Mouse (Mus musculus) CH12.LX (cell line): ENCODE results near the gene Igll1. TPM values are rescaled to one million over a fixed set of nuclear protein-coding genes. Genes with fewer than 3 reads are reported as not detected.
A peak's percentile ranks its signal among the peaks of the same experiment; 100 is the strongest.

Source experiments
- DNase-seq: peaks from one replicate; pipeline ENCODE4 v3.0.0-alpha.2; 2013; ENCODE audit errors: extremely low read depth
- H3K27ac ChIP-seq: 2 replicates; pipeline ENCODE4 v1.5.1; 2012; ENCODE audit warnings: low read depth, mild to moderate bottlenecking, control low read depth, moderate library complexity; ENCODE audit not compliant: insufficient read depth
- H3K27me3 ChIP-seq: replicated peaks from 2 replicates; pipeline ENCODE3; 2012; ENCODE audit warnings: inconsistent platforms
- H3K36me3 ChIP-seq, 2 experiments: replicated peaks in 1 of 2; 2 replicates each; pipeline versions ENCODE3 to v1.6.1; 2012; ENCODE audit warnings: inconsistent platforms in 1 of 2, low read length in 1 of 2, mild to moderate bottlenecking in 1 of 2, mixed read lengths in 1 of 2, moderate library complexity in 1 of 2; ENCODE audit not compliant: control insufficient read depth in 1 of 2, insufficient read depth in 1 of 2
- H3K4me1 ChIP-seq, 2 experiments: 2 replicates each; pipeline ENCODE4 v1.6.1; 2012; ENCODE audit warnings: inconsistent platforms in 1 of 2, moderate library complexity in 1 of 2; ENCODE audit not compliant: insufficient read depth in 2 of 2, control insufficient read depth in 1 of 2
- H3K4me2 ChIP-seq: 2 replicates; pipeline ENCODE4 v1.6.1; 2012; ENCODE audit warnings: low read depth, mild to moderate bottlenecking, control low read depth; ENCODE audit not compliant: poor library complexity, insufficient read depth, severe bottlenecking
- H3K4me3 ChIP-seq, 3 experiments: fragments of 150-350 bp in 1 of 3; sonication (generic) in 1 of 3; replicated peaks in 1 of 3; 2 replicates each; pipeline versions ENCODE3 to v1.5.1; 2011 to 2012; ENCODE audit warnings: low read depth in 2 of 3, low read length in 2 of 3, mild to moderate bottlenecking in 2 of 3, moderate library complexity in 2 of 3, control low read depth in 1 of 3, improper control_type of control experiment in 1 of 3, inconsistent platforms in 1 of 3, mixed read lengths in 1 of 3; ENCODE audit not compliant: poor library complexity in 1 of 3
- H3K79me2 ChIP-seq: replicated peaks from 2 replicates; pipeline ENCODE4 v1.6.1; 2012; ENCODE audit warnings: mild to moderate bottlenecking, moderate library complexity; ENCODE audit not compliant: control insufficient read depth, poor library complexity, insufficient read depth, severe bottlenecking; ENCODE audit errors: extremely low read depth
- H3K9ac ChIP-seq: 2 replicates; pipeline ENCODE4 v1.6.1; 2012; ENCODE audit warnings: low read depth, mild to moderate bottlenecking, control low read depth, moderate library complexity; ENCODE audit not compliant: insufficient read depth
- H3K9me3 ChIP-seq: replicated peaks from 2 replicates; pipeline ENCODE3; 2012; ENCODE audit warnings: low read length, inconsistent platforms, mixed read lengths
- BHLHE40 ChIP-seq: IDR thresholded peaks from 2 replicates; pipeline ENCODE4 v1.6.1; 2011; ENCODE audit warnings: mild to moderate bottlenecking, low read depth, low read length, improper control_type of control experiment
- CHD1 ChIP-seq: IDR thresholded peaks from 2 replicates; pipeline ENCODE4 v1.6.1; 2012; ENCODE audit warnings: low read depth, low read length, improper control_type of control experiment, inconsistent platforms
- CHD2 ChIP-seq: IDR thresholded peaks from 2 replicates; pipeline ENCODE4 v1.6.1; 2011; ENCODE audit warnings: low read length, improper control_type of control experiment
- CTCF ChIP-seq, 2 experiments: IDR thresholded peaks in 1 of 2; conservative IDR thresholded peaks in 1 of 2; 2 replicates each; pipeline ENCODE4 v1.5.1; 2011 to 2012; ENCODE audit warnings: low read depth in 2 of 2, low read length in 2 of 2, improper control_type of control experiment in 1 of 2, inconsistent platforms in 1 of 2, mild to moderate bottlenecking in 1 of 2, moderate library complexity in 1 of 2
- E2F4 ChIP-seq: IDR thresholded peaks from 2 replicates; pipeline ENCODE4 v1.6.1; 2011; ENCODE audit warnings: low read depth, low read length, improper control_type of control experiment; ENCODE audit not compliant: insufficient replicate concordance
- ELF1 ChIP-seq: IDR thresholded peaks from 2 replicates; pipeline ENCODE4 v1.6.1; 2014; ENCODE audit warnings: low read depth, mild to moderate bottlenecking, inconsistent platforms, low read length, improper control_type of control experiment
- EP300 ChIP-seq: IDR thresholded peaks from 2 replicates; pipeline ENCODE4 v1.6.1; 2011; ENCODE audit warnings: low read length, improper control_type of control experiment
- ETS1 ChIP-seq: conservative IDR thresholded peaks from 2 replicates; pipeline ENCODE4 v1.6.1; 2012; ENCODE audit warnings: low read depth, mild to moderate bottlenecking, inconsistent platforms, low read length, improper control_type of control experiment, moderate library complexity
- GABPA ChIP-seq: IDR thresholded peaks from 2 replicates; pipeline ENCODE4 v1.6.1; 2012; ENCODE audit warnings: low read depth, low read length, improper control_type of control experiment, inconsistent platforms; ENCODE audit not compliant: insufficient replicate concordance
- HCFC1 ChIP-seq: IDR thresholded peaks from 2 replicates; pipeline ENCODE4 v1.6.1; 2012; ENCODE audit warnings: low read depth, mild to moderate bottlenecking, inconsistent platforms, low read length, improper control_type of control experiment
- IRF4 ChIP-seq: IDR thresholded peaks from 2 replicates; pipeline ENCODE4 v1.6.1; 2014; ENCODE audit warnings: low read depth, mild to moderate bottlenecking, inconsistent platforms, low read length, improper control_type of control experiment
- JUN ChIP-seq: IDR thresholded peaks from 2 replicates; pipeline ENCODE4 v1.6.1; 2011; ENCODE audit warnings: low read depth, mild to moderate bottlenecking, low read length, improper control_type of control experiment, moderate library complexity; ENCODE audit not compliant: insufficient read depth
- JUND ChIP-seq: conservative IDR thresholded peaks from 2 replicates; pipeline ENCODE4 v1.6.1; 2011; ENCODE audit warnings: low read depth, low read length, improper control_type of control experiment
- KAT2A ChIP-seq: IDR thresholded peaks from 2 replicates; pipeline ENCODE4 v1.6.1; 2012; ENCODE audit warnings: low read length, improper control_type of control experiment, inconsistent platforms; ENCODE audit not compliant: insufficient replicate concordance
- MAFK ChIP-seq: IDR thresholded peaks from 2 replicates; pipeline ENCODE4 v1.6.1; 2011; ENCODE audit warnings: low read length, improper control_type of control experiment; ENCODE audit not compliant: insufficient replicate concordance
- MAX ChIP-seq: IDR thresholded peaks from 2 replicates; pipeline ENCODE4 v1.6.1; 2011; ENCODE audit warnings: low read length, improper control_type of control experiment
- MAZ ChIP-seq: IDR thresholded peaks from 2 replicates; pipeline ENCODE4 v1.6.1; 2012; ENCODE audit warnings: low read depth, mild to moderate bottlenecking, inconsistent platforms, low read length, improper control_type of control experiment, moderate library complexity
- MEF2A ChIP-seq: IDR thresholded peaks from 2 replicates; pipeline ENCODE4 v1.6.1; 2014; ENCODE audit warnings: low read depth, mild to moderate bottlenecking, inconsistent platforms, low read length, improper control_type of control experiment, borderline replicate concordance
- MXI1 ChIP-seq: IDR thresholded peaks from 2 replicates; pipeline ENCODE4 v1.6.1; 2011; ENCODE audit warnings: mild to moderate bottlenecking, low read depth, low read length, improper control_type of control experiment
- MYC ChIP-seq: IDR thresholded peaks from 2 replicates; pipeline ENCODE4 v1.6.1; 2011; ENCODE audit warnings: low read depth, mild to moderate bottlenecking, improper control_type of control experiment, low read length
- NELFE ChIP-seq: IDR thresholded peaks from 2 replicates; pipeline ENCODE4 v1.6.1; 2011; ENCODE audit warnings: low read depth, low read length, improper control_type of control experiment
- NRF1 ChIP-seq: IDR thresholded peaks from 2 replicates; pipeline ENCODE4 v1.6.1; 2014; ENCODE audit warnings: low read depth, mild to moderate bottlenecking, inconsistent platforms, low read length, improper control_type of control experiment, moderate library complexity
- PAX5 ChIP-seq: IDR thresholded peaks from 2 replicates; pipeline ENCODE4 v1.6.1; 2012; ENCODE audit warnings: low read length, inconsistent platforms, mixed read lengths
- POLR2A ChIP-seq: IDR thresholded peaks from 2 replicates; pipeline ENCODE4 v1.6.1; 2011; ENCODE audit warnings: low read depth, mild to moderate bottlenecking, improper control_type of control experiment, low read length
- POLR2AphosphoS2 ChIP-seq: IDR thresholded peaks from 2 replicates; pipeline ENCODE4 v1.6.1; 2011; ENCODE audit warnings: low read depth, low read length, improper control_type of control experiment
- RAD21 ChIP-seq: IDR thresholded peaks from 2 replicates; pipeline ENCODE4 v1.6.1; 2011; ENCODE audit warnings: low read depth, mild to moderate bottlenecking, low read length, improper control_type of control experiment, moderate library complexity
- RCOR1 ChIP-seq: conservative IDR thresholded peaks from 2 replicates; pipeline ENCODE4 v1.6.1; 2012; ENCODE audit warnings: low read depth, mild to moderate bottlenecking, inconsistent platforms, low read length, improper control_type of control experiment
- SIN3A ChIP-seq: IDR thresholded peaks from 2 replicates; pipeline ENCODE4 v1.6.1; 2012; ENCODE audit warnings: low read length, improper control_type of control experiment, inconsistent platforms
- SMC3 ChIP-seq: IDR thresholded peaks from 2 replicates; pipeline ENCODE4 v1.6.1; 2011; ENCODE audit warnings: low read depth, low read length, improper control_type of control experiment
- TBP ChIP-seq: conservative IDR thresholded peaks from 2 replicates; pipeline ENCODE4 v1.6.1; 2011; ENCODE audit warnings: low read depth, low read length, improper control_type of control experiment
- TCF12 ChIP-seq: IDR thresholded peaks from 2 replicates; pipeline ENCODE4 v1.6.1; 2014; ENCODE audit warnings: low read depth, mild to moderate bottlenecking, inconsistent platforms, low read length, improper control_type of control experiment
- UBTF ChIP-seq: IDR thresholded peaks from 2 replicates; pipeline ENCODE4 v1.6.1; 2012; ENCODE audit warnings: low read depth, mild to moderate bottlenecking, inconsistent platforms, low read length, improper control_type of control experiment, moderate library complexity
- USF1 ChIP-seq: IDR thresholded peaks from 2 replicates; pipeline ENCODE4 v1.6.1; 2014; ENCODE audit warnings: low read depth, mild to moderate bottlenecking, inconsistent platforms, low read length, improper control_type of control experiment
- USF2 ChIP-seq: conservative IDR thresholded peaks from 2 replicates; pipeline ENCODE4 v1.6.1; 2011; ENCODE audit warnings: low read depth, low read length, improper control_type of control experiment
- ZC3H11A ChIP-seq: IDR thresholded peaks from 2 replicates; pipeline ENCODE4 v1.6.1; 2012; ENCODE audit warnings: low read depth, mild to moderate bottlenecking, inconsistent platforms, low read length, improper control_type of control experiment
- ZKSCAN1 ChIP-seq: IDR thresholded peaks from 2 replicates; pipeline ENCODE4 v1.6.1; 2012; ENCODE audit warnings: low read depth, inconsistent platforms, low read length, improper control_type of control experiment, borderline replicate concordance
- ZMIZ1 ChIP-seq: IDR thresholded peaks from 2 replicates; pipeline ENCODE4 v1.6.1; 2012; ENCODE audit warnings: low read depth, mild to moderate bottlenecking, inconsistent platforms, low read length, improper control_type of control experiment
- ZNF384 ChIP-seq: IDR thresholded peaks from 2 replicates; pipeline ENCODE4 v1.6.1; 2012; ENCODE audit warnings: low read depth, low read length, improper control_type of control experiment, inconsistent platforms
- dilution Hi-C: fragments of 300-500 bp; cut with MboI; formaldehyde crosslinking; loops from 2 replicates; pipeline ENCODE4 v1.14.3; 2020; ENCODE audit warnings: low sequenced_read_pairs; ENCODE audit not compliant: extremely low pct_unique_long_range_greater_than_20kb, extremely low pct_ligation_motif_present
- in situ Hi-C: fragments of 300-500 bp; cut with MboI; formaldehyde crosslinking; loops from 3 replicates; pipeline ENCODE4 v1.14.3; 2019; ENCODE audit warnings: low sequenced_read_pairs, low pct_ligation_motif_present, low pct_unique_long_range_greater_than_20kb, mixed read lengths
- polyA plus RNA-seq: library from polyadenylated mRNA; unstranded; fragments of >175 nt; gene quantifications from 2 replicates; pipeline ENCODE4 v1.2.1, GENCODE M21; 2012; ENCODE audit warnings: low read depth; ENCODE audit not compliant: insufficient read length
- total RNA-seq, 2 experiments: library from RNA; depleted of rRNA; stranded (reverse); fragments of 300-350 nt in 1 of 2; fragments of >200 nt in 1 of 2; gene quantifications; 2 replicates each; pipeline ENCODE4 v1.2.3; 2012 to 2014

The Igll1 gene
- total and polyA plus RNA-seq, 3 experiments, result not detected

DNA sequence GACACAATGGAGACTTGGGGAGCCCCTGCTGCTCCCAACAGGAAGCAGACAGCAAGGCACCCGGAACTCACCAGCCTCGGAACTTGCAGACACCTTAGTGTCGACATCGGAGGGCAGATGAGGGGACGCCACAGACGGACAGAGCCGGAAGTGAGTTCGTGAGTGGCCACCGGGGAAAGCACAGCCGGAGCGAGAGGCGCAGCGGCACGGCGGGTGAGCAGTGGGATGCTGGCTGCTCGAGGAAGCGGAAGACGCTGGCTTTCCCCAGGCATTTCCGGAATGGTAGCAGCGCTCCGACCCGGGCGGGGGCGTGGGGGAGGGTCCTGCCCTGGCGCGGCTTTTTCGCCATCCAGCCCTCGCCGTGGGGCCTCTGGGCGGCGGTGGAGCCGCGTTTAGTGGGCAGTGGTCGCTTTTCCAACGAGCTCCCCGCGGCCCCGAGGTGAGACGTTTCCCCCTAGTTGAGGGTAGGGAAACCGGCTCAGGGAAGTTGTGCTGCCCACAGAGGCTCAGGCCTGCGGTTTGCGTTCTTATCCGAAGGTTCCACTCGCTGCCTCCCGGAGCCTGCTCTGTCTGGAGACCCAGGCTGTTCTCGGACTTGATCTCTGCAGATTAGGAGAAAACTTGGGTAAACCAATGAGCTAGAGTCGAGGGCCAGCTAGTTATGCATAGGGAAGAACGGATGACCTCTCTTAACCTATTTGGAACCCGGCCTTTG, 7.0 kb upstream of the Igll1 start, which contains the start of the genes Top3b and Vpreb1:
Gene Top3b, plus strand, starts transcription at position 120 of the 715 bp plus-strand sequence.
Gene Vpreb1, minus strand, starts transcription at position 227 of the 715 bp plus-strand sequence.
- peak within 1 kb of the TSS; percentile 80 to 95 (median 80) for H3K4me3 ChIP-seq
- TF ChIP-seq ETS1, result peak; percentile 60
- no peak; the same call in 1 of the 2 replicates for TF ChIP-seq RAD21
- TF ChIP-seq SMC3, result peak; percentile 13; the same call in 1 of the 2 replicates
- TF ChIP-seq UBTF, result peak; percentile 96
- peak; percentile 90 for TF ChIP-seq IRF4
- peak; percentile 78 for TF ChIP-seq CHD2
- TF ChIP-seq BHLHE40, result peak; percentile 55; the same call in 1 of the 2 replicates
- peak; percentile 49; the same call in 1 of the 2 replicates for TF ChIP-seq EP300
- peak; percentile 97 for TF ChIP-seq MAZ
- TF ChIP-seq CHD1, result peak; percentile 48; the same call in 1 of the 2 replicates
- TF ChIP-seq NELFE, result peak; percentile 89
- 0 out of 2 replicates have a peak, but pooled peaks have one; percentile 64 for TF ChIP-seq POLR2AphosphoS2
- TF ChIP-seq E2F4, result no peak
- peak; percentile 98 for TF ChIP-seq HCFC1
- peak; percentile 95 for TF ChIP-seq ZMIZ1
- peak; percentile 51; the same call in 1 of the 2 replicates for TF ChIP-seq ZNF384
- peak; percentile 44; the same call in 1 of the 2 replicates for TF ChIP-seq GABPA
- TF ChIP-seq MYC, result peak; percentile 90
- TF ChIP-seq MAFK, result peak; percentile 48; the same call in 1 of the 2 replicates
- TF ChIP-seq MEF2A, result peak; percentile 94
- no peak for TF ChIP-seq ZC3H11A
- TF ChIP-seq NRF1, result peak; percentile 72
- 0 out of 4 replicates have a peak, but pooled peaks of 1 of the 2 experiments have one; percentile 26 for TF ChIP-seq CTCF (conservative IDR thresholded peaks at IDR 0.05 in 1 of 2, IDR thresholded peaks at IDR 0.05 in 1 of 2; ENCODE audit: low read depth in 2 of 2, low read length in 2 of 2)
- TF ChIP-seq SIN3A, result peak; percentile 96; the same call in 1 of the 2 replicates
- TF ChIP-seq TCF12, result peak; percentile 98
- TF ChIP-seq PAX5, result no peak
- peak; percentile 37; the same call in 1 of the 2 replicates for TF ChIP-seq JUND
- TF ChIP-seq USF2, result no peak
- peak; percentile 86 for TF ChIP-seq TBP
- 0 out of 2 replicates have a peak, but pooled peaks have one; percentile 8 for TF ChIP-seq USF1
- TF ChIP-seq JUN, result no peak
- peak; percentile 88 for TF ChIP-seq RCOR1
- peak; percentile 86 for TF ChIP-seq POLR2A
- peak; percentile 99 for TF ChIP-seq ELF1
- TF ChIP-seq MAX, result peak; percentile 88
- peak; percentile 92; the same call in 1 of the 2 replicates for TF ChIP-seq MXI1
- peak; percentile 93 for TF ChIP-seq KAT2A
- TF ChIP-seq ZKSCAN1, result no peak
- H3K36me3 ChIP-seq, result peaks cover 3 to 30% of the 10 kb centered on the region in 2 experiments
- H3K9ac ChIP-seq, result peak within 1 kb of the TSS; percentile 89
- H3K27ac ChIP-seq, result peak within 1 kb of the TSS; percentile 69
- in situ Hi-C loops, result no loop called here
- no peaks in the 10 kb centered on the region for H3K27me3 ChIP-seq
- H3K4me2 ChIP-seq, result peak within 1 kb of the TSS; percentile 80
- H3K9me3 ChIP-seq, result peaks cover under 1% of the 10 kb centered on the region
- dilution Hi-C loops, result no loop called here
- peaks cover 18% of the 10 kb centered on the region for H3K79me2 ChIP-seq
- peaks cover 2 to 47% of the 10 kb centered on the region in 2 experiments for H3K4me1 ChIP-seq
- DNase-seq, result peak; percentile 99
